Mouse (Mus musculus) intestine, embryonic 16.5 days (tissue): ENCODE results near the gene Gm17067. TPM values are rescaled to one million over a fixed set of nuclear protein-coding genes. Genes with fewer than 3 reads are reported as not detected.

ENCODE experiments used
- polyA plus RNA-seq: library from polyadenylated mRNA; unstranded; fragments of >200 nt; fragmentation: Nextera tagmentation; extraction: Ambion mirVana; gene quantifications from 2 replicates; pipeline ENCODE4 v1.2.1, GENCODE M21; 2015

The Gm17067 gene
- polyA plus RNA-seq, 1 experiment from 2014 or later, result not detected

Other genes with a start within 250 kb of the Gm17067 start
- 6.5 and 7.8 TPM in 2 replicates for gene Zfp141, start 221.3 kb downstream of the Gm17067 start, polyA plus RNA-seq
- gene Gm21028, start 148.4 kb downstream of the Gm17067 start, polyA plus RNA-seq, result not detected in 2 replicates
- 0.81 and 1.0 TPM in 2 replicates for gene Zfp977, start 134.5 kb downstream of the Gm17067 start, polyA plus RNA-seq
- gene Zfp976, start 84.4 kb downstream of the Gm17067 start, polyA plus RNA-seq, result 1.8 and 2.4 TPM in 2 replicates
- 6.1 and 6.3 TPM in 2 replicates for gene Zfp975, start 34.3 kb downstream of the Gm17067 start, polyA plus RNA-seq
- gene Vmn2r62, start 66.5 kb upstream of the Gm17067 start, polyA plus RNA-seq, result not detected in 2 replicates
- not detected in 2 replicates for gene Gm2381, start 140.2 kb upstream of the Gm17067 start, polyA plus RNA-seq
- not detected in 2 replicates for gene Vmn2r63, start 206.8 kb upstream of the Gm17067 start, polyA plus RNA-seq